Comparison of ENCODE assay signal across 8 mouse cellular contexts in the genomic region with DNA sequence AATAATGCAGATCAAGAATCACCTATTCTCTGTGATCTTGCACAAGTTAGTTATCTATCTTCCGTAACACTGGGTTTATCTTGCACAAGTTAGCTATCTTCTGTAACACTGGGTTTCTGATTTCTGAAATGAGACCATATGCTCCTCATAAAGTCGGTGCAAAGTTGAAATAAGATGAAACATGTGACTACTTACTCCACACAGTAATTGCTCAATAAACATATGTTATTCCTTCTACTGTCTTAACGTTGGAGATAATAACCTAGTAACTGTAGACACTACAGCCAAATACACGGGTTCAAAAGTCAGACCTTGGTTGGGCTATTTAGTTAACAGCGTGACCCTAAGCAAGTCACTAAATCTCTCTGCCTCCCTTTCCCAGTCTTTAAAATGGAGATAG.
"Had no signal": no experiment of that assay in that cellular context is flagged by ENCODE, and none has a peak within 500 bp of the region (broad histone marks: within the 10 kb centered on the region; RNA-seq: fewer than 3 reads in every experiment).

No protein-coding gene starts in this region.

- H3K4me2 ChIP-seq: lung, embryonic 14.5 days; midbrain, embryonic 11.5 days; neural tube, embryonic 13.5 days; neural tube, embryonic 15.5 days; stomach, embryonic 15.5 days had no signal

- H3K4me1 ChIP-seq: neural tube, embryonic 13.5 days; neural tube, embryonic 15.5 days; stomach, embryonic 15.5 days had no signal

- H3K27ac ChIP-seq: neural tube, embryonic 13.5 days; neural tube, embryonic 15.5 days; stomach, embryonic 15.5 days; stomach, postnatal 0 days had no signal

- H3K36me3 ChIP-seq: neural tube, embryonic 13.5 days; neural tube, embryonic 15.5 days; stomach, embryonic 15.5 days had no signal

- H3K27me3 ChIP-seq: neural tube, embryonic 13.5 days; neural tube, embryonic 15.5 days; stomach, embryonic 15.5 days had no signal

- H3K4me3 ChIP-seq: myocyte; neural tube, embryonic 13.5 days; neural tube, embryonic 15.5 days; stomach, embryonic 15.5 days had no signal

- H3K9ac ChIP-seq: lung, embryonic 14.5 days; neural tube, embryonic 13.5 days; neural tube, embryonic 15.5 days; stomach, embryonic 15.5 days had no signal

- H3K9me3 ChIP-seq: megakaryocyte, embryonic 14.5 days; neural tube, embryonic 13.5 days; neural tube, embryonic 15.5 days; stomach, embryonic 15.5 days had no signal
